Mouse (Mus musculus) lung, adult 2 months (tissue): ENCODE data around the gene Itga9.

Experiments
- CTCF ChIP-seq: fragments of 200-500 bp; IDR thresholded peaks from 2 replicates; pipeline ENCODE4 v1.5.1; 2011; ENCODE audit warnings: mild to moderate bottlenecking, low read length, control low read depth; ENCODE audit not compliant: insufficient read depth
- POLR2A ChIP-seq: fragments of 200-500 bp; IDR thresholded peaks from 2 replicates; pipeline ENCODE4 v1.6.1; 2011; ENCODE audit warnings: low read depth, mild to moderate bottlenecking, control low read depth, low read length, borderline replicate concordance; ENCODE audit errors: extremely low read depth

DNA sequence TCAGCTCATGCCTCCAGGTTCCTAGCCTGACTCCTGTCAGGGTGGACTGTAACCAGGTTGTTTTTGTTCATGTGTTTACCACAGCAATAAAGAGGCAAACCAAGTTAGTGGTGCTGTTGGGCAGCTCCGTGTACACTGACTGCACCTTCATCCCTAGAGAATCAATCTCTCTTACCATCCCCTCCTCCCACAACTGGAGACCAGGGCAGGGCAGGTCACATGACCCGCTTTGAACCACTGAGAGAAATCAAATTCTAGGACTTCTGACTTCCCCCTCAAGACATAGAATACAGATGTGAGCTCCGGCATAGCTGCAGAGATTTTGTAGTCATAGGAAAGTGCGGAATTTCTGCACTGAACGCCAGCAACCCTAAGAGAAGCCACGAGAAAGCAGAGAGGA, 14.9 kb upstream of the Itga9 start:
- TF ChIP-seq CTCF, result no peak
- TF ChIP-seq POLR2A, result no peak
